Mouse (Mus musculus): ENCODE measurements around the gene Rph3a. TPM values are rescaled to one million over a fixed set of nuclear protein-coding genes. Genes with fewer than 3 reads are reported as not detected.

Gene Rph3a
- polyA plus RNA-seq, 1 experiment from 2014 or later, result 0.16 TPM

GRCm38 (mm10) chr5:120969703-120970102 lies 40.2 kb downstream of the Rph3a start:
- Histone ChIP-seq H3K9me3 (ENCODE audit: control insufficient read depth, low read depth, low read length) (no peaks in the 10 kb centered on the region), H3K36me3 (ENCODE audit: control insufficient read depth, insufficient read depth, low read length) (no peaks in the 10 kb centered on the region), H3K4me2 (replicated peaks; ENCODE audit: low read depth, low read length) (no peak overlapping the region), H3K4me1 (ENCODE audit: control insufficient read depth, insufficient read depth, low read length) (no peaks in the 10 kb centered on the region), H3K4me3 (ENCODE audit: low read depth, low read length) (no peak overlapping the region), H3K27ac (ENCODE audit: low read length) (no peak overlapping the region), H3K27me3 (ENCODE audit: control insufficient read depth, insufficient read depth, low read length) (no peaks in the 10 kb centered on the region), H3K9ac (replicated peaks; ENCODE audit: low read depth, low read length) (no peak overlapping the region)
- WGBS, result 38% methylated on average over 4 of the region's 4 CpGs
- ATAC-seq (ENCODE audit: insufficient number of reproducible peaks, insufficient read depth, low FRiP score, low read depth), result no peak

GRCm38 (mm10) chr5:120968799-120969198 lies 41.1 kb downstream of the Rph3a start:
- ATAC-seq (ENCODE audit: insufficient number of reproducible peaks, insufficient read depth, low FRiP score, low read depth), result no peak
- H3K27ac ChIP-seq (ENCODE audit: low read length), result no peak overlapping the region
- no peaks in the 10 kb centered on the region for H3K4me1 ChIP-seq (ENCODE audit: control insufficient read depth, insufficient read depth, low read length)
- no peak overlapping the region for H3K4me3 ChIP-seq (ENCODE audit: low read depth, low read length)
- no peaks in the 10 kb centered on the region for H3K27me3 ChIP-seq (ENCODE audit: control insufficient read depth, insufficient read depth, low read length)
- 81% methylated on average over 8 of the region's 8 CpGs for WGBS
- no peaks in the 10 kb centered on the region for H3K9me3 ChIP-seq (ENCODE audit: control insufficient read depth, low read depth, low read length)
- H3K4me2 ChIP-seq (replicated peaks; ENCODE audit: low read depth, low read length), result no peak overlapping the region
- no peak overlapping the region for H3K9ac ChIP-seq (replicated peaks; ENCODE audit: low read depth, low read length)
- H3K36me3 ChIP-seq (ENCODE audit: control insufficient read depth, insufficient read depth, low read length), result no peaks in the 10 kb centered on the region

GRCm38 (mm10) chr5:120968134-120968532 lies 41.8 kb downstream of the Rph3a start:
- no peak for ATAC-seq (ENCODE audit: insufficient number of reproducible peaks, insufficient read depth, low FRiP score, low read depth)
- H3K9ac ChIP-seq (replicated peaks; ENCODE audit: low read depth, low read length), result no peak overlapping the region

GRCm38 (mm10) chr5:120967355-120968133 lies 42.3 kb downstream of the Rph3a start:
- no peak overlapping the region for H3K27ac ChIP-seq (ENCODE audit: low read length)
- 60% methylated on average over 13 of the region's 13 CpGs for WGBS
- H3K9me3 ChIP-seq (ENCODE audit: control insufficient read depth, low read depth, low read length), result no peaks in the 10 kb centered on the region

More at GRCm38 (mm10) chr5:120968134-120968532, 41.8 kb downstream of the Rph3a start:
- Histone ChIP-seq H3K27ac (ENCODE audit: low read length) (no peak overlapping the region), H3K9me3 (ENCODE audit: control insufficient read depth, low read depth, low read length) (no peaks in the 10 kb centered on the region), H3K4me2 (replicated peaks; ENCODE audit: low read depth, low read length) (no peak overlapping the region), H3K4me3 (ENCODE audit: low read depth, low read length) (no peak overlapping the region), H3K27me3 (ENCODE audit: control insufficient read depth, insufficient read depth, low read length) (no peaks in the 10 kb centered on the region), H3K36me3 (ENCODE audit: control insufficient read depth, insufficient read depth, low read length) (no peaks in the 10 kb centered on the region), H3K4me1 (ENCODE audit: control insufficient read depth, insufficient read depth, low read length) (no peaks in the 10 kb centered on the region)
- 70% methylated on average over 4 of the region's 4 CpGs for WGBS

GRCm38 (mm10) chr5:120966894-120967293 lies 43.0 kb downstream of the Rph3a start:
- Histone ChIP-seq H3K4me1 (ENCODE audit: control insufficient read depth, insufficient read depth, low read length) (no peaks in the 10 kb centered on the region), H3K27ac (ENCODE audit: low read length) (no peak overlapping the region), H3K9ac (replicated peaks; ENCODE audit: low read depth, low read length) (no peak overlapping the region), H3K9me3 (ENCODE audit: control insufficient read depth, low read depth, low read length) (no peaks in the 10 kb centered on the region), H3K36me3 (ENCODE audit: control insufficient read depth, insufficient read depth, low read length) (no peaks in the 10 kb centered on the region), H3K4me3 (ENCODE audit: low read depth, low read length) (no peak overlapping the region), H3K4me2 (replicated peaks; ENCODE audit: low read depth, low read length) (no peak overlapping the region), H3K27me3 (ENCODE audit: control insufficient read depth, insufficient read depth, low read length) (no peaks in the 10 kb centered on the region)
- no peak for ATAC-seq (ENCODE audit: insufficient number of reproducible peaks, insufficient read depth, low FRiP score, low read depth)
- WGBS, result 90% methylated on average over 8 of the region's 8 CpGs

More at GRCm38 (mm10) chr5:120967355-120968133, 42.3 kb downstream of the Rph3a start:
- no peak overlapping the region for H3K9ac ChIP-seq (replicated peaks; ENCODE audit: low read depth, low read length)
- ATAC-seq (ENCODE audit: insufficient number of reproducible peaks, insufficient read depth, low FRiP score, low read depth), result no peak
- no peaks in the 10 kb centered on the region for H3K36me3 ChIP-seq (ENCODE audit: control insufficient read depth, insufficient read depth, low read length)
- H3K27me3 ChIP-seq (ENCODE audit: control insufficient read depth, insufficient read depth, low read length), result no peaks in the 10 kb centered on the region
- H3K4me3 ChIP-seq (ENCODE audit: low read depth, low read length), result no peak overlapping the region
- H3K4me2 ChIP-seq (replicated peaks; ENCODE audit: low read depth, low read length), result no peak overlapping the region
- H3K4me1 ChIP-seq (ENCODE audit: control insufficient read depth, insufficient read depth, low read length), result no peaks in the 10 kb centered on the region

- H3K27ac ChIP-seq (ENCODE audit: low read length), result no peak overlapping the region
- 81% methylated on average over 4 of the region's 4 CpGs for WGBS
- no peaks in the 10 kb centered on the region for H3K27me3 ChIP-seq (ENCODE audit: control insufficient read depth, insufficient read depth, low read length)
- H3K4me2 ChIP-seq (replicated peaks; ENCODE audit: low read depth, low read length), result no peak overlapping the region
- H3K9ac ChIP-seq (replicated peaks; ENCODE audit: low read depth, low read length), result no peak overlapping the region
- no peaks in the 10 kb centered on the region for H3K4me1 ChIP-seq (ENCODE audit: control insufficient read depth, insufficient read depth, low read length)
- no peaks in the 10 kb centered on the region for H3K36me3 ChIP-seq (ENCODE audit: control insufficient read depth, insufficient read depth, low read length)
- no peak overlapping the region for H3K4me3 ChIP-seq (ENCODE audit: low read depth, low read length)
- no peak for ATAC-seq (ENCODE audit: insufficient number of reproducible peaks, insufficient read depth, low FRiP score, low read depth)
- no peaks in the 10 kb centered on the region for H3K9me3 ChIP-seq (ENCODE audit: control insufficient read depth, low read depth, low read length)
Observed at GRCm38 (mm10) chr5:120966156-120966555, 43.7 kb downstream of the Rph3a start.

- Histone ChIP-seq H3K27me3 (ENCODE audit: control insufficient read depth, insufficient read depth, low read length) (no peaks in the 10 kb centered on the region), H3K9ac (replicated peaks; ENCODE audit: low read depth, low read length) (no peak overlapping the region), H3K9me3 (ENCODE audit: control insufficient read depth, low read depth, low read length) (no peaks in the 10 kb centered on the region), H3K4me1 (ENCODE audit: control insufficient read depth, insufficient read depth, low read length) (no peaks in the 10 kb centered on the region), H3K4me3 (ENCODE audit: low read depth, low read length) (no peak overlapping the region), H3K36me3 (ENCODE audit: control insufficient read depth, insufficient read depth, low read length) (no peaks in the 10 kb centered on the region), H3K27ac (ENCODE audit: low read length) (no peak overlapping the region), H3K4me2 (replicated peaks; ENCODE audit: low read depth, low read length) (no peak overlapping the region)
- no peak for ATAC-seq (ENCODE audit: insufficient number of reproducible peaks, insufficient read depth, low FRiP score, low read depth)
- WGBS, result 55% methylated on average over 4 of the region's 4 CpGs
Observed at GRCm38 (mm10) chr5:120961004-120961403, 48.9 kb downstream of the Rph3a start.

- H3K4me1 ChIP-seq (ENCODE audit: control insufficient read depth, insufficient read depth, low read length), result no peaks in the 10 kb centered on the region
- no peaks in the 10 kb centered on the region for H3K36me3 ChIP-seq (ENCODE audit: control insufficient read depth, insufficient read depth, low read length)
- 16% methylated on average over 5 of the region's 5 CpGs for WGBS
- no peak for ATAC-seq (ENCODE audit: insufficient number of reproducible peaks, insufficient read depth, low FRiP score, low read depth)
- H3K4me2 ChIP-seq (replicated peaks; ENCODE audit: low read depth, low read length), result no peak overlapping the region
- no peaks in the 10 kb centered on the region for H3K9me3 ChIP-seq (ENCODE audit: control insufficient read depth, low read depth, low read length)
- no peak overlapping the region for H3K9ac ChIP-seq (replicated peaks; ENCODE audit: low read depth, low read length)
- H3K27me3 ChIP-seq (ENCODE audit: control insufficient read depth, insufficient read depth, low read length), result no peaks in the 10 kb centered on the region
- H3K4me3 ChIP-seq (ENCODE audit: low read depth, low read length), result no peak overlapping the region
- no peak overlapping the region for H3K27ac ChIP-seq (ENCODE audit: low read length)
Observed at GRCm38 (mm10) chr5:120953974-120954373, 55.9 kb downstream of the Rph3a start.
